Mouse (Mus musculus) monocyte, adult 5-6 weeks (primary cell): ENCODE measurements at regions not wholly inside any gene's neighbourhood (a gene's known extent, or its start where the extent isn't known, plus 50 kb on each side); places are given as distances from the start of the nearest gene placed in this dataset.

Experiments used
- ATAC-seq: fragments of 153-309, 156-312 bp; replicated peaks from 2 replicates; pipeline ENCODE4 v1.8.0; 2017; ENCODE audit warnings: mild to moderate bottlenecking; ENCODE audit not compliant: low TSS enrichment, insufficient number of reproducible peaks, severe bottlenecking, poor library complexity, low FRiP score

DNA sequence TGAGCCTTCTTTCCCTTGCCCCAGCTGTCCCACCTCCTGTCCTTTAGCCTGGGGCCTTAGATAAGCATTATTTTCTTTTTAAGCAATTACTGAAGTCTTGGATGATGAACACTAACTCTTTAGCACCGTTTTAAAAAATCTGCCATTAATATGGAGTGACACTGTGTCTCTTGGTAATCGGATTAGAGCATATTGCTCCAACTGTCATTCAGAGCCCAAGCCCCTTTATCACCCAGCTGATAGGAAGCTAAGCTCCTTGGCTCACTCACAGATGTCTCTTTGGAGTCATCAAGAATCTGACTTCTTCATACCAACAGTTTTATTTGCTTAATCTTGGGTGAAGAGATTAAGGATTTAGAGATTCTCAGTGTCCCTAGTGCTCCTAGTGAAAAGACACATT lies 94.3 kb upstream of the Elac2 start:
- no peak for ATAC-seq

DNA sequence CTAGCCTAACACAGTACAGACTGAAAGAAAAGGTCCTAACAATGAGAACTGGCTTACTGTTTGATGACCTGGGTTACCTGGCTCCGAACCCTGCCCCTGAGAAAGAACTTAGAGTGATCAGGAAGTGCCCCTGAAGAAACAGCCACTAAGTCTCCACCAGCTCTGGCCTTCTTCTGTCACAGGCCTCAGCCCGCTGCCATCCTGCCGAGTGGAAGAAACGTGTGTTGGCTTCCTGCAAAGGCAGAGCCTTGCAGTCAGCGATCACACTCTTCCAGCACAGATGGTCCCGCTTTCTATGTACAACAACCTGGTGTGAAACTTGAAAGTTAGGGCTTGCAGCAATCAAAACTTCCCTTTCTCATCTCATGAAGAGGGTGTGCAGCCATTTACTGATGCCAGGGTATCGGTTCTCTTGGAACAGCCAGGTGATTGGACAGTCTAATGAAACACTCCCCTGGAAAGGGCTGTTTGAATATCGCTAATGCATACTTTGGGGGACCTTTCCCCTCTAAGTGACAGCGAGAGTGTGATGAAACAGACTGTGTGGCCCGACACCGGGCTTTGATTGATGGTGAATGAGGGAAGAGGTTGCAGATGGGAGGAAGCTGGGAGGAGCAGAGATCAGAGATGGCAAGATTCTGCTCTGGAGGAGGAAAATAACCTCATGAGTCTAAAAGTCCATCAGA lies 89.4 kb upstream of the Elac2 start:
- ATAC-seq = no peak

GRCm38 (mm10) chr11:64890776-64891175 lies 88.1 kb upstream of the Elac2 start:
- no peak for ATAC-seq

GRCm38 (mm10) chr11:64895804-64896466 lies 82.9 kb upstream of the Elac2 start:
- ATAC-seq = no peak

- ATAC-seq = no peak
These were observed 79.9 kb upstream of the Elac2 start for GRCm38 (mm10) chr11:64898758-64899586.

- no peak for ATAC-seq
These were observed 79.1 kb upstream of the Elac2 start for GRCm38 (mm10) chr11:64899587-64900278.

DNA sequence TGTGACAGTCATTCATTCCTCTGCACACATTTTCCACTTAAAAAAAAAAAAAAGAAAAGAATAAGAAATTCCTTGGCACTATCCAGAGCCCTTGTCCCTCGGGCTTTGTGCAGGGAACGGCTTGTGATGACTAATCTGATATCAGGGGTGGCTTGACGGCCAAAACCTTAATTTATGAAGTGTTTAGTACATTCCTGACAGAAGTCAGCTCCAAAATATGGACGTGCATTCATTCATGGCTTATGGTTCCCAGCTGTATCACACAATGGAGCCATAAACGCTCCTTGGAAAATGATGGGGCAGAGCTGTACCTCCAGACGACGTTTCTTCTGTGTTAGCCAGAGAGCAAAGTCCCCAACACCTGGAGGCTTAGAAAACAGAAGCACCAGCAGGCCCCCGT lies 62.1 kb upstream of the Elac2 start:
- ATAC-seq = no peak

- no peak for ATAC-seq
These were observed 61.5 kb upstream of the Elac2 start for GRCm38 (mm10) chr11:64917301-64917700.

DNA sequence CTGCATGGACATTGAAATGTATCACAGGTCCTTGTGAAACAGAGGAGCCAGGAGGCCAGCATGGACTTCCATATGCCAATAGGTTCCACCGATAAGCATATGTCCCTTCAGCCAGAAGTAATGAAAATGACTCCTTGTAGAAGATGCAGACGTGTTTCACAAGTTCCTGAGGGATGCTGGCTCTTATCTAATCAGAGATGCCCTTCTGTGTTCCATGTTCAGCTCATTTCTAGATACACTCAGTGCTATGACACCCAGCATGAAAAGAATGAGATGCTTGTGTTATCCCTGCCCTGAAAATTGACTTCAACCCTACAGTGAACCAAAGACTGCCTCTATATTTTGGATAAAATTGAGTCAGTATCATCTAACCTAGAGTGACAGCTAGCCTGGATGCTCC lies 53.8 kb upstream of the Elac2 start:
- no peak for ATAC-seq

DNA sequence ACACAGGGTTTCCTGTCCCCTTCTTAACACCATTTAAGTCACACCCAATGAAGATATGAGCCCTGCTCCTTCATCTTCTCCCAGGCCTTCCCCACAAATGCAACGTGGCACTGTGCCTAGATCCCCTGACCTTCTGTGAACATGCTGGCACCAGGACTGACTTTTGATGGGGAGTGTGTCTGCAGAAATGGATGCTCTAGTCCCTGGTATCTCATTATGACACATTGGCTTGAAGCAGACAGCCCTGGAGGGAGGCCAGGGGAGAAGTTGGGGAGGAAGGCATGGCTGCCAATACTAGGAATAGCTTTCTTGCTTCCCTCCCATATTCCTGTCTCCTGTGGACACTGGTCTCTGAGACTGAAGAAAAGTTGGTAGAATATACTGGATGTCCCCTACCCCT lies 52.9 kb upstream of the Elac2 start:
- ATAC-seq = no peak
